Mouse (Mus musculus) left cerebral cortex, adult 18-20 months (tissue): ENCODE data around the gene Hax1. TPM values are rescaled to one million over a fixed set of nuclear protein-coding genes. Genes with fewer than 3 reads are reported as not detected.

ENCODE experiments used
- DNase-seq, 2 experiments: peaks; one replicate each; pipeline ENCODE4 v3.0.0; 2021 to 2022; ENCODE audit warnings: low spot score in 2 of 2, mixed read lengths in 1 of 2
- microRNA-seq, 2 experiments: library from miRNA; unstranded; fragments of <30 nt; microRNA quantifications; one replicate each; pipeline ENCODE4 v1.2.0; 2021
- total RNA-seq, 2 experiments: library from RNA; stranded (reverse); gene quantifications; 2 replicates each; pipeline ENCODE4 v1.2.3; 2021

Gene Hax1
- total RNA-seq, 2 experiments from 2014 or later = 90.8 to 101 TPM

DNA sequence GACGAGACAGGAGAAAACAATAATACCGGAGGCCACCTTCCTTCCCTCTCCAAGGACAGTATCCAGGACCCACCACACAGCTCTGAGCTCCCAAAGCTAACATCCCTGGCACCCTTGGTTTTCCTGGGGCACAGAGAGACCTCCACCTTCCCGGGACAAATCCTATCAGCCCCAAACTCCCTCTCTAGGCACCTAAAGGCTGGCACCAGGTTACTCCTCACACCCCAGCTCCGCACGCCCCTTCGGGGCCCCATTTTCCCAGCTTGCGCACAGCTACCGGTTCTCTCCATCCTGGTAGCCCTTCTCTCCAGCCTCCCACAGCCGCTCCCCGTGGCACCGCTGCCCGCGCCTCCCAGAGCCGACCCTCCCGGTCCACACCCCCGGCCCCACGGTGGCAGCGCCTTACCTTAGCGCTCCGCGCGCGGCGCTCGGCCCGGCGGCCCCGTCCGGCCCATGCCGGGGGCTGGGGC is 35.8 kb downstream of the Hax1 start:
- peak in 1 of 2 experiments; percentile 38 for DNase-seq

DNA sequence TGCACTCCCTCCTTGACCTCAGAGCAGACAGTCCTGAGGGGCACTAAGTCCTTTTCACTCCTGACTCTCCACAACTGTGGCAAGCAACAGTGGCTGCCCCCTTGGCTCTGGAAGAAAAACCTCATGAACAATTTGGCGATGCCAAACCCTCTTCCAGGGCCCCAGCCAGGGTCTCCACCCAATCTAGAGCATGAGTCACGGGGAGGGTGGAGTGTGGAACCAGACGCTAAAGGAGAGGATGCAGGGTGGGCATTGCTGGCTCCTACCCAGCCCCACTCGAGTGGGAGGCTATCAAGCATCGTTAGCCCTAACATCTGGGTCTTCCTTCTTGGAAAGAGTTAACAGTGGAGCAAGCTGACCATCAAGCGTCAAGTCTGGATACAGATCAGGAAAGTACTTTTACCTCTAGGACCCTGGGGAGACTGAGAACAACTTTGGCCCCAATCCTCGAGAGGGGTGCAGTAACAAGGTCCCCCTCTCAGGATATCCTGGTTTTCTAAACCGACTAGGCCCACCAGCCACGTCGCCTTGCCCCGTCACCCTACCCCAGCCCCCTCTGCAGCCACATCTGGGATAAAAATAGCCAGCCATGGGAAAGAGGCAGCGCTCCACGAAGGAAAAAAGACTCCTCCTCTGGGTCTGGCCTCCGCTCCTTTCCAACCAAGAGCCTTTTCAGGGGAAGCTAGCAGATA is 36.4 kb downstream of the Hax1 start:
- peak in 1 of 2 experiments; percentile 24 for DNase-seq

DNA sequence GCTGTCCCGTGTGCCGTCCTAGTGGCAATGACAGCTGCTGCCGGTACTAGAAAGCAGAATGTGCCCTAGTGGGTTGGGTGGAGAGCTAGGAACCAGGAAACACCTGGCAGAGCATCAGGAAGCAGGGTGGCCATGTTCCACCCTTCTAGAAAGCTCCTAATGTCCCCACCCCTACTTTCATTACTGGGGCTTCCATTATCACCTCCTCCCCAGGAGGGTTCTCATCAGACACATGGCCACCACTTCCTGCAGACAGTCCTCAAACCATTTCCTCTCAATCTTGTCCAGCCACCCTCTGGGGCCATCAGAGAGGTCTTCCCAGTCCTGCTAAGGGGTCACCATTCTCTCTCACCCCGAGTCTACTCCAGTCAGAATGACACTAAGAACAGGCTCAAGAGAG is 37.1 kb downstream of the Hax1 start:
- no peak for DNase-seq

DNA sequence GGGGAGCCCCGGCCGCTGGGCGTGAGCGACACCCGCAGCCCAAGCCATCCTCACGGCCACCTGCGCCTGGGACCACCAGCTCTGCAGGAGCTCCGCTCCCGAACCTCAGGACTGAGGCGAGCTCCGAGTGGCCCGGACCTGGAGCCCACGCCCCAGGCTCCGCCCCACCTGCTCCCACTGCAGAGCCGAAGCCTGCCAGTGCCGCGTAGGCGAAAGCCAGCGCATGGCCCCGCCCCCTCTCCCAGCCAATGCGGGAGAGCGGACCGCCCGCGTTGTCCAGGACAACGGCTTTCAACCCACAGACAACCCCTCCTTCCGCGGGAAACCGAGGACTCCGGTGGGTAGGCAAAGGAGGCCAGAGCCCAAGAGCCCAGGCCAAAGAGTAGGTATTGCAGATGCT is 38.1 kb downstream of the Hax1 start:
- DNase-seq = peak; percentile 95 to 98

DNA sequence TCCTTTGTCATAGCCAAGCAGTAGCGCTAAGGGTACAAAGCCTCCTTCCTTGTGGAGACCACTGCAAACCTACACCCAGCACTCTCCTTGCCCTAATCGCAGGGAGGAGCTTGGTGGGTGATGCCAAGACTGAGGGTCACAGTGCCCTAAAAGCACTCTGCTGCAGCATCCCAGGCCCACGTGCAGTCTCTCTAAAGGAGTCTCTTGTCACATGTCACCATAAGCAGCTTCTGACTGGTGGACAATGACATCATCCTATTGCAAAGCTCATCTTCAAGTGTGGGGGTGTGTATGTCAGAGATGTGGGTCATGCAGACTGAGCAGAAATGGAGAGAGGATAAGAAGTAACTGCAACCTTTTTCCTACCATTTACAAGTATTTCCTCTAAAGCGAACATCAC is 39.1 kb downstream of the Hax1 start:
- DNase-seq = peak; percentile 42 to 57

DNA sequence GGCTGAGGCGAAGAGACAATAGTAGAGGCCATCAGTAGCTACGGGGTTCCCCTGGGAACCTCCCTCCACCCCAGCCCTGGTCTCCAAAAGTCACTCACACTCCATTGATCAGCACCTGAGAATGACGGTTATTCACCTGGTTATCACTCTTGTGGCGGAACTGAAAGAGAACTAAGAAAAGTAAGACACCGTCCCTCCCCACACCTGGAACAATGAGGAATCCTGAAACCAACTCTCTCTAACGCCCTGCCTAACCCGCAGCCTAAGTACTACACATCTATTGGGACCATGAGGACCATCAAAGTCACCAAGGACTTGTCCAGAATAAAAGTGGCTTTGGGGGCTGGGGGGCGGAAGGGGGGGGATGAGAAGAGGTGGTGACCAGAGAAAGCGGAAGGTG is 40.7 kb downstream of the Hax1 start:
- DNase-seq = no peak

DNA sequence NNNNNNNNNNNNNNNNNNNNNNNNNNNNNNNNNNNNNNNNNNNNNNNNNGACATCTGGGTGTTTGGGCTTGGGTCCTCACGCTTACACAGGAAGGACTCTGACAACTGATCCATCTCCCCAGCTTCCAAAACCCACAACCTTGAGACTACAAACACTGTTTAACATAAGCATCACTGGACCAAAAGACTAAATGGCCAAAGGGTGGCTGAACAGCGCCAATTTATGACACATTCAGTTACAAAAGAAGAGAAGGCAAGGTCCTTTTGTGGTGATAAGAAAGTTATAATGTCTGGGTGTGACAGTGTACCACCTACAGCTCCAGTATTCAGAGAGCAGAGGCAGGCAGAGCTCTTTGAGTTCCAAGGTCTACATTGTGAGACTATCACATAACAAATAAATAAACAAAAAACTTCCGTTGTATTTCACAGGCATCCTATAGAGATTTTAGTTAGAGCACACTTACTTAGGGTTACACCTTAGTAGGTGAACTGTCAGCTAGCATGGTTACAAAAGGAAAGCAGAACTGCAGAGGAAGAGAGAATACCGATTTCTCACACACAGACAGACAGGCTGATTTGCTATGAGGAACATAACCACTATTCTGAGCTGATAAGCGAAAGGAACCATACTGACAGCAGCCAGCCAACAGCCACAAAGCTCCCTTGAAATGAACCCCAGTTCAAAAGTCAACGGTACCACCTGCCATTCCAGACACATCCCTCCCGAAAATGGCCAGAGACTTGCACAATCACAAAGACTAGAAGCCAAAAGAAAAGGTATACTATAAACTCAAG is 42.2 kb downstream of the Hax1 start:
- DNase-seq = no peak

DNA sequence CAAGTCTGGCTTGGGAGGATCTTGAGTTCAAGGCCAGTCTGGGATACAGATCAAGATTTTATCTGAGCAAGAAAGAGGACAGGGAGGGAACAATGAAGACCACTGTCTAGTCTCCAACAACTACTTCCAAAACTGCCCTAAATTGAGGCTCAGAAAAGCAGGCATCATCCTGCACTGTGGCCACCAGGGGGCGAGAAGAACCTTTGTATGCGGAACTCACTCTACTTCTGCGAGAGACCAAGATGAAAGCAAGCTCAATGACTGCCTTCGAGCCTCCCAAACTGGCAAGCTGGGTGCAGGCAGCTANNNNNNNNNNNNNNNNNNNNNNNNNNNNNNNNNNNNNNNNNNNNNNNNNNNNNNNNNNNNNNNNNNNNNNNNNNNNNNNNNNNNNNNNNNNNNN is 45.2 kb downstream of the Hax1 start:
- DNase-seq = peak; percentile 75 to 80

DNA sequence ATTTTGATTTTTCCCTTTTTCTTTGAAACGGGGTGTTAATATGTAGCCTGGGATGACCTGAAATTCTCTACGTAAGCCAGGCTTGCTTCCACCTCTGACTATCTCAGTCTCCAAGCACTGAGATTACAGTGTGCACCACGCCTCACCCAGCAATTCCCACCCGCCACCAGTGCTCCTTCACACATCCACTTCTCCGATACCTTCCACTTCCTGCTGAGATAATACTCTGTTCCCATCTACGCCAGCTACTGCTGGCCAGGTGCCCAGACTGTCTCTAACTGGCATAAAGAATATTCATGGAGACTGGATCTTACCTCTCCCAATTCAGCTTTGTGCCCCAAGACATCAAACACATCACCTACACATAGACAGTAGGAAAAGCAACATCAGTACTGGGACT is 49.9 kb downstream of the Hax1 start:
- DNase-seq = peak; percentile 80 to 85

DNA sequence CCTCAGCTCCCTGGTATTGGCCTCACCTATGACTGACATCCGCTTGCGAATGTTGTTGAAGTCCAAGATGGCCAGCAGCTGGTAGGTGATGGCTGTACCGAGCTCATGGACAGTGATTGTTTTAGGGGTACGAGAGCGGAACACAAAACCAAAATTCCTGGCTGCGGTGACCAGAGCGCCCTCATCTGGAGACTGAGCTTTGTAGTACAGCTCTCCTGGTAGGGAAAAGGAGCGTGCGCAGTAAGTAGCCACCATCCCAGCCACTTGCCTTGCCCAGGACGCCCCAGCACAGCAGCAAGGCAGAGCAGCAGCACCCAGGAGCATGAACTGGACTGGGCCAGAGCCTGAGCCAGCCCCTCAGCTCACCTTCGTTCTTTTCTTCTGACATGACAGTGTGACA is 50.6 kb downstream of the Hax1 start:
- no peak for DNase-seq

Small RNAs within 50 kb of the gene (microRNA-seq; reads per million reads assigned to microRNA genes)
- gene Mir7669 = 0.25 to 0.85 reads per million in 2 experiments

Other genes with a start within 250 kb of the Hax1 start
- 10 to 100 TPM; 28.6 to 30.0 TPM for gene Chrnb2, start 234.1 kb downstream of the Hax1 start, total RNA-seq
- 10 to 100 TPM; 86.0 to 90.3 TPM for gene Ube2q1, start 225.2 kb downstream of the Hax1 start, total RNA-seq
- 1 to 10 TPM; 3.0 to 3.8 TPM for gene She, start 167.4 kb downstream of the Hax1 start, total RNA-seq
- gene Il6ra, start 85.6 kb downstream of the Hax1 start, total RNA-seq = 1 to 10 TPM; 3.4 to 3.9 TPM
- gene Atp8b2, start 35.3 kb downstream of the Hax1 start, total RNA-seq = 100 to 1,000 TPM in 1 of 2 experiments, 10 to 100 TPM in 1; 97.9 to 106 TPM
- 100 to 1,000 TPM; 101 to 108 TPM for gene 4933434E20Rik, start 52.9 kb upstream of the Hax1 start, total RNA-seq
- 100 to 1,000 TPM; 163 to 176 TPM for gene Ubap2l, start 53.8 kb upstream of the Hax1 start, total RNA-seq
- 100 to 1,000 TPM; 183 to 206 TPM for gene Tpm3, start 73.9 kb upstream of the Hax1 start, total RNA-seq
- under 1 TPM; 0.14 to 0.30 TPM for gene Nup210l, start 105.4 kb upstream of the Hax1 start, total RNA-seq
- gene Rps27, start 214.9 kb upstream of the Hax1 start, total RNA-seq = 1,000 to 10,000 TPM in 1 of 2 experiments, 100 to 1,000 TPM in 1; 977 to 1,003 TPM
- 1 to 10 TPM; 5.5 to 7.6 TPM for gene Rab13, start 214.9 kb upstream of the Hax1 start, total RNA-seq
- 10 to 100 TPM; 43.0 to 43.5 TPM for gene Jtb, start 232.8 kb upstream of the Hax1 start, total RNA-seq
- under 1 TPM in 1 of 2 experiments, not detected in 1; 0.40 TPM for gene Creb3l4, start 244.7 kb upstream of the Hax1 start, total RNA-seq
- gene Slc39a1, start 249.4 kb upstream of the Hax1 start, total RNA-seq = 10 to 100 TPM; 43.0 to 43.4 TPM